Mouse (Mus musculus): ENCODE measurements at regions not wholly inside any gene's neighbourhood (a gene's known extent, or its start where the extent isn't known, plus 50 kb on each side); places are given as distances from the start of the nearest gene placed in this dataset.
"Not testable (repeated sequence)": the region's sequence is repeated elsewhere in the genome, so short reads cannot be mapped to it uniquely, and the experiment has no call there.

DNA sequence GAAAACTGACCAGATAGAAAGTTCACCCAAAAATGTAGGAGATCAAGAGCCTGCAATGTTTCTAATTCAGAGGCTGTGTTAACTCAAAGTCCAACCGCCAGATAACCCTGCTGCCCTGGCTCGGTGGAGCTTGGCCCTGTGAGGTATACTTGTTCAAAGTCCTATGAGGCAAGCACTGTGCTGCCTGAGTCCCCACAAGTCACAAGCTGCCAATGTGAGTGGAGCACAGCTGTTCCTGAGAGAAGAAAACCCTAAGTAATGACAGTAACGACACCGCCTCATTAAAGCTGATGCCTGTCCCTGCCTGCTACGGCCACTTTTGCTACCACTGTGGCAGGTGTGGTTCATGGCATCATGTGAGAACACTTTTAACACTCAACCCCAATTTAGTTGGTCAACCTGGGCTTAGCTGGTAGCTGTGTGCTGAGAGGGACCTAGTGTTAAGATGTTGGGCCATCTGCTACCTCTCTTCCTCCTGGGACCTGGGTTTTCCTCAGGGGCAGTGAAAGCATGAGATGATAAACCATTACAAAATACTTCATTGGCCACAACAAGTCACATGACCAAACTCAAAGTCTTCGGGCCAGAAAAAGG lies 178.2 kb upstream of the Afdn start:
- DNase-seq (peak; percentile 19), ATAC-seq (peak; percentile 82)
- Histone ChIP-seq H3K36me3 (replicated peaks; ENCODE audit: insufficient read depth, low read length) (no peaks in the 10 kb centered on the region), H3K4me2 (ENCODE audit: low read depth, low read length) (no peak overlapping the region), H3K9ac (replicated peaks) (no peak overlapping the region), H3K4me3 (ENCODE audit: low read depth, low read length) (no peak overlapping the region), H3K9me3 (ENCODE audit: low read length) (no peaks in the 10 kb centered on the region), H3K4me1 (ENCODE audit: insufficient read depth) (no peaks in the 10 kb centered on the region), H3K27me3 (ENCODE audit: insufficient read depth, low read length) (no peaks in the 10 kb centered on the region), H3K27ac (ENCODE audit: low read depth) (no peak overlapping the region)
- 69% methylated on average over 6 of the region's 6 CpGs for WGBS (ENCODE audit: insufficient replicate concordance)
- no peak for TF ChIP-seq EP300 (IDR thresholded peaks at IDR 0.05; ENCODE audit: low read depth)
- TF ChIP-seq CTCF (IDR thresholded peaks at IDR 0.05; ENCODE audit: low read depth), result no peak

DNA sequence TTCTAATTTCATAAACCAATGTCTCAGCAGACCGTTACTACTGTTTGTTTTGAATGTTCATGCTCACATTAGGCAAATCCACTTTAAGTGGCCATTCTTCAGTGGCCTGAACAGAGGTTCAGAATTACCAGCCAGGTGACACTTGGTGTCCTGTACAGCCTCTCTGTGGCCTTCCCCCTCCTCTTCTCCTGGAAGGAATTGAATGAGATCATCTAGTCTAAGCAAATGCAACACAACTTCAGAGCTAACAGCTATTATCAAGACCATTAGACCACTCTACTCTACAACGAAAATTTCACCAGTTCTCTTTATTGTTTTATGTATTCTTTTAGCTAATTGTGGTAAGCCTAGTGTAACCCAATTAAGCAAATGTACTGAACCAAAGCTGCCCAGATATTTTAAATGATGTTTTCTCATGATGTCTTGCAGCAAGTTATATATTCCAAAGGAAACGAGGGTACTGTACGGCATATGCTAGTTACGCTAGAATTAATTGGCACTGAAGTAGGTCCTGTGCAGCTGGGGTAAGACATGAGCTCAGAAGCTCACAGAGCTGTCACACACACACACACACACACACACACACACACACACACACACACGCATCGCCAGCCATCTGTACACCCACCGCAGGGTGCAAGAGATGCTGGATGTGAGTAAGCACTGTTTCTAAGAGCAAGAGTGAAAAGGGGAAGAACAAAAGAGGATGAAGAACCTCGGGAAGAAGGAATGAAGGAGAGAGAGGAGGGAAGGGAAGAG lies 176.7 kb upstream of the Afdn start:
- Histone ChIP-seq H3K4me2 (ENCODE audit: low read depth, low read length) (no peak overlapping the region), H3K4me1 (ENCODE audit: insufficient read depth) (no peaks in the 10 kb centered on the region), H3K4me3 (ENCODE audit: low read depth, low read length) (no peak overlapping the region), H3K9ac (replicated peaks) (no peak overlapping the region), H3K27ac (ENCODE audit: low read depth) (no peak overlapping the region), H3K36me3 (replicated peaks; ENCODE audit: insufficient read depth, low read length) (no peaks in the 10 kb centered on the region), H3K27me3 (ENCODE audit: insufficient read depth, low read length) (no peaks in the 10 kb centered on the region), H3K9me3 (ENCODE audit: low read length) (no peaks in the 10 kb centered on the region)
- TF ChIP-seq CTCF (IDR thresholded peaks at IDR 0.05; ENCODE audit: low read depth), result no peak
- no peak for TF ChIP-seq EP300 (IDR thresholded peaks at IDR 0.05; ENCODE audit: low read depth)
- DNase-seq, result no peak
- WGBS (ENCODE audit: insufficient replicate concordance), result 73% methylated on average over 9 of the region's 9 CpGs
- no peak for ATAC-seq

DNA sequence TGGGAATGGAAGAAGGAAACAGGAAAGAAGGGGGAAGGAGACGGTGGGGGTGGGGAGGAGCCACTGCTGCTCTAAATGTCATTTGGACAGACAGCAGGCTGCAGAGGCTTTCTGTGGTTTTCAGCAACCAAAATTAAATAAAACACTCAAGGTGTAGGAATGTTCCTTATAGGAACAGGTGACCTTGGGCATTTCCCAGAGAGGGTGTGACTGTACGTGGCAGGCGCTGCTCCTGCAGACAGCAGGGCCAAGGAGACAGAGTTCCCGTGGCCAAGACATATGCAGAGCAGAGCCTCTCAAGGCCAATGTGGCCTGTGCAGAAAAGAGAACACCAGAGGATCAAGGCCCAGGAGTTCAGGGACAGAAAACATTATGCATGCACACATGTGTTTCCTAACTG lies 175.9 kb upstream of the Afdn start:
- H3K27me3 ChIP-seq (ENCODE audit: insufficient read depth, low read length), result no peaks in the 10 kb centered on the region
- no peak overlapping the region for H3K9ac ChIP-seq (replicated peaks)
- no peak overlapping the region for H3K4me3 ChIP-seq (ENCODE audit: low read depth, low read length)
- H3K4me2 ChIP-seq (ENCODE audit: low read depth, low read length), result no peak overlapping the region
- no peak overlapping the region for H3K27ac ChIP-seq (ENCODE audit: low read depth)
- ATAC-seq (no peak), DNase-seq (no peak)
- H3K36me3 ChIP-seq (replicated peaks; ENCODE audit: insufficient read depth, low read length), result no peaks in the 10 kb centered on the region
- no peaks in the 10 kb centered on the region for H3K9me3 ChIP-seq (ENCODE audit: low read length)
- no peaks in the 10 kb centered on the region for H3K4me1 ChIP-seq (ENCODE audit: insufficient read depth)
- TF ChIP-seq CTCF (IDR thresholded peaks at IDR 0.05; ENCODE audit: low read depth) (no peak), EP300 (IDR thresholded peaks at IDR 0.05; ENCODE audit: low read depth) (no peak)
- WGBS (ENCODE audit: insufficient replicate concordance), result 63% methylated on average over 4 of the region's 4 CpGs

DNA sequence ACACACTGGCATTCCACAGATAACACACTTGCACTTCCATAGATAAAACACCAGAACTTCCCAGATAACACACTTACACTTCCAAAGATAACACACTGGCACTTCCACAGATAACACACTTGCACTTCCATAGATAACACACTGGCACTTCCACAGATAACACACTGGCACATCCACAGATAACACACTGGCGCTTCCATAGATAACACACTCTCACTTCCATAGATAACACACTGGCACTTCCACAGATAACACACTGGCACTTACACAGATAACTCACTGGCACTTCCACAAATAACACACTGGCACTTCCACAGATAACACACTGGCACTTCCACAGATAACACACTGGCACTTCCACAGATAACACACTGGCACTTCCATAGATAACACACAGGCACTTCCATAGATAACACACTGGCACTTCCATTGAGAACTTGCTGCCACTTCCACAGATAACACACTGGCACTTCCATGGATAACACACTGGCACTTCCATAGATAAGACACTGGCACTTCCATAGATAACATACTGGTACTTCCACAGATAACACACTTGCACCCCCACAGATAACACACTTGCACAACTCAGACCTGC lies 170.0 kb upstream of the Afdn start:
- not testable (repeated sequence) for H3K27me3 ChIP-seq (ENCODE audit: insufficient read depth, low read length); H3K4me1 ChIP-seq (ENCODE audit: insufficient read depth); H3K9me3 ChIP-seq (ENCODE audit: low read length); H3K4me2 ChIP-seq (ENCODE audit: low read depth, low read length); H3K9ac ChIP-seq (replicated peaks); H3K27ac ChIP-seq (ENCODE audit: low read depth); H3K4me3 ChIP-seq (ENCODE audit: low read depth, low read length); H3K36me3 ChIP-seq (replicated peaks; ENCODE audit: insufficient read depth, low read length); ATAC-seq; DNase-seq
- 64% methylated on average over 1 of the region's 1 CpGs for WGBS (ENCODE audit: insufficient replicate concordance)

Data from liver, postnatal 0 days (tissue).